Mouse (Mus musculus): ENCODE measurements at regions not wholly inside any gene's neighbourhood (a gene's known extent, or its start where the extent isn't known, plus 50 kb on each side); places are given as distances from the start of the nearest gene placed in this dataset.

GRCm38 (mm10) chr7:95250651-95251050 is 920.4 kb upstream of the Tenm4 start:
- DNase-seq (ENCODE audit: extremely low read depth, insufficient read length, low spot score) = peak; percentile 60

GRCm38 (mm10) chr7:95253862-95254545 is 917.0 kb upstream of the Tenm4 start:
- DNase-seq (ENCODE audit: extremely low read depth, insufficient read length, low spot score) = no peak

DNA sequence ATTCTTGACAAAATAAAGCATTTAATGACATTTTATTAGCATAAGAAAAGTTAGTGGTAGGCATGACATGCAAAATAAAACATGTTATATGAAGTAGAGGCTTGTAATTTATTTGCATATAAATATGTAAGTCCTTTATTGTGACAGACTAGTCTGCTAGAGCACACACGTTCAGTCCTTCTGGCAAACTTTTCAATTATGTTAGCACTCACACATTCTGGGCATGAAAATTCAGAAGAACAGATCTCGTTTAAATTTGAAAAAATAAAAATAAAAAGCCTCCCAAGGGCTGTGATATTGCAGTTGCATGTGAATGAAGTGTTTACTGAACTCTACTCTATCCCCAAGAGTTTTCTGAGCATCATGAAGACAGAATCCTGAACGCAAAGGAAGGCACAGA is 916.1 kb upstream of the Tenm4 start:
- DNase-seq (ENCODE audit: extremely low read depth, insufficient read length, low spot score) = no peak

DNA sequence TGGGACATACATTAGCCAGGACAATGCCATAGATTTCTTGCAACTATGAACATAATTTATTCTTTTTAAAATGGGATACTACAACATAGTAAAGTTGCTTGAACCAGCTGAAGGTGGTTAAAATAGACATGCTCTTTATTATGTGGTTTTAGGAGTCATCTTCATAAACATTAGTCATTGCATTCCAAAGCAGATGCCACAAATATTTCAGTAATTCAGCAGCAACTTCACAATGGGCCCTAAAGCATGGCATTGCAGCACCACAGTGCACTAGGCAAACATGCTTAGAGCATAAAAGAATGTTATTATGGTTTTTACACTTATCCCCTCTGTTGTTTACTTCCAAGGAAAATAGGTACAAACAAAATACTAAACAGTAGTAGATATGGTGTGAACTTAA is 915.3 kb upstream of the Tenm4 start:
- DNase-seq (ENCODE audit: extremely low read depth, insufficient read length, low spot score) = peak; percentile 45

DNA sequence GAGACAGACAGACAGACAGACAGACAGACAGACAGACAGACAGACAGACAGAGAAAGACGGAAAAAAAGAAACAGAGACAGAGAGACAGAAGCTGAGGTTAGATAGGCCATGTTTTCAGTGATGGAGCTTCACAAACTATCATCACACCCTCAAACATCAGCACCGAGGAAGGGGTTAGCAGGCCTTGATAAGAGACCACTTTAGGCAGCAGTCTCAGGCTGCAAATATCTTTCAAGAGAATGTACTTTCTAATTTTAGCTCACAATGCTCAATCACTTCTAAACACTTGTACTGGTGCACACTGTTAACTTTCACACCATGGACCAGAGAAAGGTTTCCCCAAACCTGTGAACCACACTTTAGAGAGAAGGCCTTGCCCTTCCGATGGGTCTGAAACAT is 908.1 kb upstream of the Tenm4 start:
- no peak for DNase-seq (ENCODE audit: extremely low read depth, insufficient read length, low spot score)

- DNase-seq (ENCODE audit: extremely low read depth, insufficient read length, low spot score) = no peak
Observed at GRCm38 (mm10) chr7:95277237-95277636, 893.8 kb upstream of the Tenm4 start.

- no peak for DNase-seq (ENCODE audit: extremely low read depth, insufficient read length, low spot score)
Observed at GRCm38 (mm10) chr7:95313667-95314066, 857.4 kb upstream of the Tenm4 start.

DNA sequence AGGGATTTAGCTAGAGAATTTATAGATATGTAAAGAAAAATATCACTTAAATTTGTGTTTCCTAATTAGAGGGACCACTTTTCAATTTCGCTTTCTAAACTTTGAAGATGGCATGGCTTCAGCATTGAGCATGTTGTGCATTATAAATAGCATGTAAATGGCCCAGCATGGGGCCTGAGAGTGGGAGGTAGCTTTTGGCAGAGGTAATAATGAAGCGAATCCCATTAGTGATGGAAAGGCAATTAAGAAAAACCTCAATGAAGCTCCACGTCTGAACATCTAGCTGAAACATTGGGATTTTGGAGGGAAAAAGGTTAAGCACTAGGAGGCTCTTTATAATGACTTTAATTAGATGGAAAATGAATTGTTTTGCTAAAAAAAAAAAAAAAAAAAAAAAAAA is 848.0 kb upstream of the Tenm4 start:
- DNase-seq (ENCODE audit: extremely low read depth, insufficient read length, low spot score) = no peak

DNA sequence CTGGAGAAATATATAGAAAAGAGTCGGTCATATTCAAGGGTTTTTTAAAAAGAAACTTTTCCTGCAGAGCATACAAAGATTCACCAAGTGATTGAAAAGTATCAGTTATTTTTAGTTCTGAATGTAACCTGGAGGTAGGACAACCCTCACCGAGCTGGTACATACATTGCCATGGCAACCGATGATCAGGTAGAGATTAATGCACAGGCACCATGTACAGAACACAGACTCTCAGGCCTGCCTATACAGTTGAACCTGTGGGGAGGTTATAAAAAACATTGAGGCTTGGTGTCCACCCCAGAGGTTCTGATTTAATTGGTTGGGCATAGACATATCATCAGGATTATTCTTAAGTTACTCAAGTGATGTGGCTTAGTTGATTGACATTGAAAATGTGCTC is 846.1 kb upstream of the Tenm4 start:
- DNase-seq (ENCODE audit: extremely low read depth, insufficient read length, low spot score) = no peak

DNA sequence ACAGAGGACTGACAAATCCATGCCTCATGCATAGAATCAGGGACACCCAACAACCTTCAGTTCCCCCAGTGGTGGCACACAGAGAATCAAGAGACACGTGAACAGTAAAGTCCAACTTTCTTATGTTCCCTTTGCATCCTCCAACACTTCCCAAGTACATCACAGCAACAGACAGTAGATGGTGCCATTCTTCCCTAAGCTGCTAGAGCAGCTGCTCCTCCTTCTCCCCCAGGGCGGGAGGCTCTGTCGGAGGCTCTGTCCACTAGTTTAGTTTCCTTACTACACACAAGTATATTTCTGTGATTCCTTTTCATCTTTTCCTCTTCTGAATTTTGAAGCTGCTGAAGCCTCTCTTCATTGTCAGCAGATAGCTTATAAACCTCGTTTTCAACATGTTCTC is 839.0 kb upstream of the Tenm4 start:
- no peak for DNase-seq (ENCODE audit: extremely low read depth, insufficient read length, low spot score)

DNA sequence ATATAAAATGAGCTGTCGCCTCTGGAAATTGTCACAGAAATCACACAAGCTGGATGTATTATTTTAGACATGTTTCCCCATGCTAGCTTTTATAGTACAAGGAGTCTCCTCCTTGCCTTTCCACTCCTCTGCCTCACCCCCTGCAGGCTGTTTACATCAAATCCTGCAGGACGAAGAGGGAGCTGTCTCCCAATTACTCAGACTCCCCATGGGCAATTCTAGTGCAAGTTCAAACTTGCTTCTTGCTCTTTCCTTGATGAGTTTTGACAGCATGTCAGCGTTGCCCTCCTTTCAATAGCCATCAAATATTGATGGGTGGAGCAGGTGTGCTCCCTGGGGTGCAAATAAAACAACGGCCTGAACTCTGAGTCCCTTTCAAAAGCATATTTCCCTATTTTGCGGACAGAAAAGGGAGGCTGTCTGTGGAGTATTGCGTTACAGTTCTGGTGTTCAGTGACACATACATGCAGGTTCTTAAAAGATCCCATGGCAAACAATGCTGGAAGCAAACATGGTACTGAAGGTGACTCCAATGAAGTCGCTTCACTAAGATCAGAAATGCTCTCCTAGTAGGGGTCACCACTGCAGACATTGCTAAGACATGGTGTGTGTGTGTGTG is 820.8 kb upstream of the Tenm4 start:
- no peak for DNase-seq (ENCODE audit: extremely low read depth, insufficient read length, low spot score)

GRCm38 (mm10) chr7:95350804-95351199 is 820.2 kb upstream of the Tenm4 start:
- no peak for DNase-seq (ENCODE audit: extremely low read depth, insufficient read length, low spot score)

- no peak for DNase-seq (ENCODE audit: extremely low read depth, insufficient read length, low spot score)
Observed at GRCm38 (mm10) chr7:95351337-95351736, 819.7 kb upstream of the Tenm4 start.

GRCm38 (mm10) chr7:95352133-95352532 is 818.9 kb upstream of the Tenm4 start:
- no peak for DNase-seq (ENCODE audit: extremely low read depth, insufficient read length, low spot score)

DNA sequence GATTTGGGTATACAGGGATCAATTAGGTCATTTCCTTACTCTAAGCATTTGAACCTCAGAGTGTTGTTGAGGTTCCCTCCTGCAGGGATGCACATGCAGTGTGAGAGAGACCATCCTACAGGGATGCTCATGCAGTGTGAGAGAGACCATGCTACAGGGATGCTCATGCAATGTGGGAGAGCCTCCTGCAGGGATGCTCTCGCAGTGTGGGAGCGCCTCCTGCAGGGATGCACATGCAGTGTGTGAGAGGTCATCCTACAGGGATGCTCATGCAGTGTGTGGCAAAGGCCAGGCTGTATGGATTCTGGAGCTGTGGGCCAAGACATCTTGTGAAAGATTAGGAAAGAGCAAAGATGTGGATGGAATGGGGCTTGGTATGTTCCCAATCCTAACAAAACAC is 816.1 kb upstream of the Tenm4 start:
- DNase-seq (ENCODE audit: extremely low read depth, insufficient read length, low spot score) = no peak

- no peak for DNase-seq (ENCODE audit: extremely low read depth, insufficient read length, low spot score)
Observed at GRCm38 (mm10) chr7:95358732-95359131, 812.3 kb upstream of the Tenm4 start.

DNA sequence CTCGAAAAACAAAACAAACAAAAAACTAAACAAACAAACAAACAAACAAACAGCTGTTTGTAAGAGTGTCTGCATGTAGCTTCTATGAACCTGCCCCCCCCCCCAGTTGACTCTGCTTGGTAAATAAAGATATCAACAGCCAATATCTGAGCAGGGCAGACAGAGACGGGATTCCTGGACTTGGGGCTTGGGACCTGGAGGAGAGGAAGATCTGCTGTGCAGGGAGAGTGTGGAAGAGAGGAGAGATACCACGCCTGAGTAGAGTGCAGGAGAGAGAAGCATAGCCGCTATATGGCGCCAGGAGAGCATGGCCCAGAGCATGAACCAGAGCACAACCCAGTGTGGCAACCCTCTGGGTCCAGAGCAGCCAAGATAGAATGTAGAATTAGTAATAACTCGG is 811.9 kb upstream of the Tenm4 start:
- DNase-seq (ENCODE audit: extremely low read depth, insufficient read length, low spot score) = no peak
